Mouse (Mus musculus): ENCODE results near the gene Fbxo47.
"Not testable (repeated sequence)": the region's sequence is repeated elsewhere in the genome, so short reads cannot be mapped to it uniquely, and the experiment has no call there.

Fbxo47 gene

DNA sequence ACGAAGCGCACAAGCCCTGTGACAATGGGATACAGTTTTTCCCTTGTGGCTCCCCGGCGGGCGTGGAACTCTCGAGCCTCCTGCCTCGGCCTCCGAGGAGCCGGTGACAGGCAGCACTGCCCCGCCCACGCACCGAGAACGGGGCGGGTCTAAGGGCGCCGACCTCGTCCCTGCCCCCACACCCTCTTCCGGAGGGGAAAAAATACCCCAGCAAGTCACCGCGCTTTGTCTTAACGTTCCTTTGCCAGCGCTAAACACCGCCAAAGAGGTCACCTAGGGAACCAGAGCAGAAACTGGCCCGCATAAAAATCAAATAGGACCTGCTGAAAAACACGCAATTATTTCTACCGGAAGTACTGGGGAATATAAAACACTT is 424 bp downstream of the Fbxo47 start:
- no peak for DNase-seq (ENCODE audit: extremely low spot score, low read depth, low spot score)

DNA sequence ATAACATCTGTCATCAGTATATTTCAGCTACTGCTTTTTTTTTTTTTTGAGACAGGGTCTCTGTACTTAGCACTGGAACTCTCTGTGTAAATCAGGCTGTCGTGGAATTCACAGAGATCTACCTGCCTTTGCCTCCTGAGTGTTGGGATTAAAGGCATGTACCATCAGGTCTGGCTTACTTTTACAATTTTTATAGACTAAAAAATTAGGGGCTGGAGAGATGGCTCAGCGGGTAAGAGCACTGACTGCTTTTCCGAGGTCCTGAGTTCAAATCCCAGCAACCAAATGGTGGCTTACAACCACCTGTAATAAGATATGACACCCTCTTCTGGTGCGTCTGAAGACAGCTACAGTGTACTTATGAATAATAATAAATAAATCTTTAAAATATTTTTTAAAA is 3.6 kb downstream of the Fbxo47 start:
- no peak for DNase-seq (ENCODE audit: extremely low spot score, low read depth, low spot score)

DNA sequence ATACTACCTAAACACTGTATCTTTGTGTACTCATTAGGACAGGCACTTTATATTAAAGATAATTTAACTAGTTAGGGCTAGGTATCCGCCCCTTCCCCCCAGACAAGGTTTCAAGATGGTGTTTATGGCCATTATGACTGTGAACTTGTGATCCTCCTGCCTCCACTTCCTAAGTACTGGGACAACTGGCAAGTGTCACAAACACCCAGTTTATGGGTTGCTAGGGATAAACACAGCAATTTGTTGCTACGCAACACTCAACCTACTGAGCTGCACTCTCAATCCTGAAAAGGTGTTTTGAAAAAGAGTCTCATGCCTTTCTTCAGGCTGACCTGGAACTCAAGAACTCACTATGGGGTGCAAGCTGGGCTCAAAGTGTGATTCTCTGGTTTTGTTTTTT is 6.6 kb downstream of the Fbxo47 start:
- peak; percentile 74 for DNase-seq (ENCODE audit: extremely low spot score, low read depth, low spot score)

DNA sequence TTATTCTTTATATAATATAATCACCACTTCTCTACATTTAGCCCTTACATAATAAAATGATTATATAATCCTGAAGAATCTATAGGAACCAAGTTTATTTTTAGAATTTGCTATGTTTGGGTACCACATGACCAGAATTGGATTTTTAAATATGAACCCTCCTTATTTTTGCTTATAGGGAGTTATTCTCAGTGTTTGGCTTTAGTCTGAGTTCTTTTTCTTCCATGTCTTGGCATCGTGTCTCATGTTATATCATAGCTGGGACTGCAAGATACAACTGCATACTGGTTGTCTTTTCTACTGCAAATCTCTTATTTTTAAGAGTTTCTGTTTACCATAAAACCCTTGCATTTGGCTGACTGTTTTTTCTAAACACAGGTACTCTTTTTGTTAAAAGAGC is 9.6 kb downstream of the Fbxo47 start:
- no peak for DNase-seq (ENCODE audit: extremely low spot score, low read depth, low spot score)

DNA sequence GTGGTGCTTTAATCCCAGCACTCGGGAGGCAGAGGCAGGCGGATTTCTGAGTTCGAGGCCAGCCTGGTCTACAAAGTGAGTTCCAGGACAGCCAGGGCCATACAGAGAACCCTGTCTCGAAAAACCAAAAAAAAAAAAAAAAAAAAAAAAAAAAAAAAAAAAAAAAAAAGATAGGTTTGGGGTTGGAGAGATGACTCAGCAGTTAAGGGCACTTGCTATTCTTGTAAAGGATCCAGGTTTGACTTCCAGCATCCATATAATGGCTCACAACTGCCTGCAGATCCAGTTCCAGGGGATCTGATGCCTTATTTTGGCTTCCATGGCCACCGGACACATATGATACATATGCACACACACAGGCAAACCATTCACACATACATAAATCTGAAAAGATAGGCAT is 11.6 kb downstream of the Fbxo47 start:
- not testable (repeated sequence) for DNase-seq (ENCODE audit: extremely low spot score, low read depth, low spot score)

DNA sequence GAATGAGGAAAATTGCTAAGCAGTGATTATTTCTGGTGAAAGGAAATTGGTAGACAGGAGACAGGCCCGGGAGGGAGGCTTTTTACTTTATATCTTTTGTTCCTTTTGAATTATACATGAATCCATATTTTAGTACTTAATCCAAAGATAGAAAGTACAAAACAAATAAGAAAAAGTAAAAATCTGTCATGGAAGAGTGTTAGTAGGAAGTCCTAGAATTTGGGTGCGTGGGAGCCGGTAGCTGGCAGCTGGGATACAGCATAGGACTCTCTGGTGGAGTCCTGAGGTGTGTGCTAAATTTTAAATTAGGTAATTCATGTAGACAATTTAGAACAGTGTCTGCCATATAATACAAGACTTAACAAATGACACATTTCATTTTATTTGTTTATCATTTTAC is 16.4 kb downstream of the Fbxo47 start:
- no peak for DNase-seq (ENCODE audit: extremely low spot score, low read depth, low spot score)

DNA sequence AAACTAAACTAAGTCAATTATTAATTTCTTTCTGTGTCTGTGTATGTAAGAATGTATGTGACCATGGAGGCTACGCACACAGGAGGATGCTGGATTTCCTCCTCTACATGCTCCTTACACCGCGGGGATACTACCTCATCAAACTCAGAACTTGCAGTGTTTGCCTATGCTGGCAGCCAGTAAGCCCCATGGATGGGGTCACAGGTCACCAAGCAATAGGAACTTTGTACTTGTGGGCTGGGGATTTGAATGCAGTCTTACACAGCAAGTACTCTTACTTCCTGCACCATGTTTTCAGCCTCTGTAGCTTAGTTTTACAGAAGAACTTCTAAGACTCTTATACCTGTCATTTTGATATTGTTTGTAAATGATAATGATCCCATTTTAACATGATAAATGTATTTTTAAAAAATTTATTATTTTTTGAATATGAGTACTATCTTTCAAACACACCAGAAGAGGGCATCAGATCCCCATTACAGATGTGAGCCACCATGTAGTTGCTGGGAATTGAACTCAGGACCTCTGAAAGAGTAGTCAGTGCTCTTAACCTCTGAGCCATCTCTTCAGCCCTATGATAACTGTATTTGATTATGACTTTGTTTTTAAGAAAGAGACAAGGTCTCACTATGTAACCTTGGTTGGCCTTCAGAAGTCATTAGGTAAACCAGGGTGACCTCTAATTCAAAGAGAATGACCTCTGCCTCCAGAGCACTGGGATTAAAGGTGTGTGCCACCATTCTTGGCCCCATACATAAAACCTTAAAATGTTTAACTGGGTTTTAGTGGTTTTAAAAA is 17.7 kb downstream of the Fbxo47 start:
- DNase-seq (ENCODE audit: extremely low spot score, low read depth, low spot score): no peak

DNA sequence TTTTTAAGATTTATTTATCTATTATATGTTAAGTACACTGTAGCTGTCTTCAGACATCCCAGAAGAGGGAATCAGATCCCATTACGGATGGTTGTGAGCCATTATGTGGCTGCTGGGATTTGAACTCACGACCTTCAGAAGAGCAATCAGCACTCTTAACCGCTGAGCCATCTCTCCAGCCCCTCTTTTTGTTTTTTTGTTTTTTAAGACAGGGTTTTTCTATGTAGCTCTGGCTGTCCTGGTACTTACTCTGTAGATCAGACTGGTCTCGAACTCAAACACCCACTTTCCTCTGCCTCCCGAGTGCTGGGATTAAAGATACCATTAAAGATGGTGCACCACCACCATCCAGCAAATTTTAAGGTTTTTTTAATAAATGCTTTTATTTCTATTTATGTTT is 18.5 kb downstream of the Fbxo47 start:
- no peak for DNase-seq (ENCODE audit: extremely low spot score, low read depth, low spot score)

DNA sequence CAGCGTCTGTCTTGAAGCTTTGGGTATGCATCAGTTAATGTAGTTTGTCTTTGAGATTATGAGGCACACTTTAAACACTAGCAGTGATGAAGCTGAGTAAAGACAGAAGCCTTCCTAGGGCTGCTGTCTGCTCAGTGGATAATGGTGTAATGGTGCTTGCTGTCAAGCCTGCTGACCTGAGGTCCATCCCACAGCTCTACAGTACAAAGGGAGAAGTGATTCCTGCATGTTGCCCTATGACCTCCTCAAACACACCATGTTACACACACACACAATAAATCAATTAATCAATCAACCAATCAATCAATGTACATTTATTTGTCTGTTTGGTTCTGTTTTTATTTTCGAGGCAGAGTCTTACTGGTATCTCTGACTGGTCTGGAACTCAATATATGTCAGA is 21.8 kb downstream of the Fbxo47 start:
- no peak for DNase-seq (ENCODE audit: extremely low spot score, low read depth, low spot score)

DNA sequence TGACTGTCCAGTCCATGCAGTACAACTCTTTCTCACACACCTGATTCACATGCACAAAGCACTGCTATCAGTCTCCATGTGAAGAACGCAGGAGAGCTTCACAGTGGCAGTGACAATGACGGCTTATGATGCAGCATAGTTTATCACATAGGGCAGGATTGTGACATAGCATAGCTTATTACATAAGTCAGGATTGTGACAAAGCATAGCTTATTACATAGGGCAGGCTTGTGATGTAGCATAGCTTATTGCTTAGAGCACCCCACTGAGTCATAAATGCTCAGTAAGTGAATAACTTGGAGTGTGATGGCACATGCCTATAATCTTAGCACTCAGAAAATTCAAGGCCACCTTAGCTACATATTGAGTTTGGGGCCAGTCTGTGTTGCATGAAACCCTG is 28.5 kb downstream of the Fbxo47 start:
- DNase-seq (ENCODE audit: extremely low spot score, low read depth, low spot score): no peak

DNA sequence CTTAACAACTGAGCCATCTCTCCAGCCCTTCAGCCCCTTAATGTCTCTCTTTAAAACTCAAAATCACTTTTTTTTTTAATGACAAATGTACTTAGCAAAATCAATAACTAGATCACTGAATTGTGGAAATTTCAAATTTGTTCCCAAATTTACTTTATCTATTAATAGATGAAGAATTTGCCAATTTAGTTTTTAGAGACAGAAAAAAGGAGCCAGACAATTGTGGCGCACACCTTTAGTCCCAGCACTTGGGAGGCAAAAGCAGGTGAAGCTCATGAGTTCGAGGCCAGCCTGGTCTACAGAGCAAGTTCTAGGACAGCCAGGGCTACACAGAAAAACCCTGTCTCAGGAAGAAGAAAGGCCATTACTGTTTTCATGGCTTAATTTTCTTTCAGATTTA is 32.4 kb downstream of the Fbxo47 start:
- DNase-seq (ENCODE audit: extremely low spot score, low read depth, low spot score): no peak

DNA sequence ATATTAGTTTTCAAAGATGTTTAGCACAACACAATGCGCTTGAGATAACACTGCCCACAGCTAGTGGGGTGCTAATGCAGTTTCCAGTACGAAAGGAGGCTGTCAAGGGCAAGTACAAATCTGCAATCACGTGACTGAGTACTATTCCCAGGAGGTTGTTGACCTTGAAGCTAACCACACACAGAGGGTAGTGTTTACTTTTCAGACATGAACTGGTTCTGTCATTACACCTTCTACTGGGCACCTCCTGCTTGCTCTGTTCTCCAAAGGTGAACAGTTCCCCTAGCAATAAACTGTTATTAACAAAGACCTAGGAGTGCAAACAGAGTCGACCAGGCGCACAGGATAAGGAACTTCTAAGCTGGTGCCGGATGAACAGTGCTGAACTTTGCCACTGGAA is 33.6 kb downstream of the Fbxo47 start:
- DNase-seq (ENCODE audit: extremely low spot score, low read depth, low spot score): no peak

DNA sequence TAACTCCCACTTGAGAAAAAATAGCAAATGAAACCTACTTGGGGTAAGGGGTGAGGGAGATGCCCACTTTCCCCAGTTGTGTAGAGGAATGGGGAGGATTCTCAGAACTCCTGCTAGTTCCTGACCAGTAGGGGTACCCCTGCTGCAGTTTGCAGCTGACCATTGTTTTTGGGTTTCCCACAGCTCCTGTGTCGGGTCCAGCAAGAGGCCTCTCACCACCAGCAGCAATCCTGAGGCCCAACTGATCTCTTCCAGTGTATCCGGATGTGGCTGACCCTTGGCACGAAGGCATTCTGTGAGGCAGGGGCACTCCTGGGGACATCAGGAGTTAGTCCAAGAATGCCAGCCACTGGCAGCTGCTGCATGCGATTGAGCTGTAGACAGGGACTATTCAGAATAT is 42.0 kb downstream of the Fbxo47 start:
- DNase-seq (ENCODE audit: extremely low spot score, low read depth, low spot score): no peak

DNA sequence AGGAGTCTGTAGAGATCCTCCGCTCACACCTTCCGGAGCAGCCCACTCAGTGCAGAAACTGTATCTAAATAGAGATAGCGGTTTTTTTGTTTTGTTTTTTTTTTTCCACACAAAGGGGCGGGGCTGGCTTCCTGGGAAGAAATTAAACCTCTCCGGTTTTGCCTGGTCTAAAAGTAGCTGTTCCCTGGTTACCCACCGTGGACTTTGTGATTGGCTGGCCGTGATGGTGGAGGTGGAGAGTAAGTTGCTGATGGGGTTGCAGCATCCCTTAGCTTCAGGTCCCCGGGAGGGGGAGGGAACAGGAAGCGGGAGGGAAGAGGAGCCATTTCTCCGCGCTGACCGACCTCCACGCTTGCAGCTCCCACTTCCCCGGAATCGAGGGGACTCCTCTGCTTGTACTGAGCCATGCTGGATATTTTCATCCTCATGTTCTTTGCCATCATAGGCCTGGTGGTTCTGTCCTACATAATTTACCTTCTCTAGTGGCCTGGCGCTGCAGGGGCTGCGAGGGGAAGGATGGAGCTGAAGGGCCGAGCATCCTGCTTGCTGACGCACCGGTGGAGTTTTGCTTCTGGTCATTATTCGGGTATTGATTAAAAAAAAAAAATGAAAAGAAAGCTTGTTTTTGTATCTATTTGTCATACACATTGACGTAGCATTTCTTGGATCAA is 42.8 kb downstream of the Fbxo47 start:
- peak; percentile 66 for DNase-seq (ENCODE audit: extremely low spot score, low read depth, low spot score)

DNA sequence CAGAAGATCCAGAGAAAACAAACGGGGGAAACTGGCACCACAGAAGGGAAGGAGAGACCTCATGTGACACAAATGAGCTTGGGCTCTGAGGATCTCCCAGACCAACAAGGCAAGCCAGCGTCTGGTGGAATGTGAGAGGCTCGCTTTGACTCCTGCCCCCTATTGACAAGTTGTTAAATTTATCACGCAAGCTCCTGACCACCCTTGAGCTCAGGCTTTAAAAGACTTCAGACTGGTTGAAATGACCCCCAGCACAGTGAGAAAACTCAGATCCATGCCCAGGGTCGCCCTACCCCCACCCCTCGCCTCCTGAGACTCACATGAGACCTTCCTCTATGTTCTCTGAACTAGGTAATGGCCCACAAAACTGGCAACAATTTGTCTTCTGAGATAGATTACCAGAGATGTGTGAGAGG is 43.4 kb downstream of the Fbxo47 start, which contains the start of gene B230217C12Rik:
B230217C12Rik (plus strand) TSS at position 242 of the 416 bp plus-strand sequence.
- peak; percentile 44 for DNase-seq (ENCODE audit: extremely low spot score, low read depth, low spot score)

DNA sequence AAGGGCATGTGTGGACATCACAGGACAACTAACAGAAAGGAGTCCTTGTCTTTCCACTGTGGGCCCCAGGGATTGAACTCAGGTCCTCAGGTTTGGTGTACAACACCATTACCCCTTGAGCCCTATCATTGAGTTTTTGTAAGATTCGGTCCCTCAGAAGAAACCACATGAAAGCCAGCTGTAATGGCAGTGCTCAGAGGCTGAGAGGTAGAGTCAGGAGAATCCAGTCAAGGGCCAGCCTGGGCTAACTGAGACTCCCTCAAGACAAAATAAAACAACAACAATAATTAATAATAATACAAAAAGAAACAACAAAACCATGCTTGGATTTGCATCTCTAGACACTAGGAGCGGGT is 43.8 kb downstream of the Fbxo47 start:
- DNase-seq (ENCODE audit: extremely low spot score, low read depth, low spot score): no peak

DNA sequence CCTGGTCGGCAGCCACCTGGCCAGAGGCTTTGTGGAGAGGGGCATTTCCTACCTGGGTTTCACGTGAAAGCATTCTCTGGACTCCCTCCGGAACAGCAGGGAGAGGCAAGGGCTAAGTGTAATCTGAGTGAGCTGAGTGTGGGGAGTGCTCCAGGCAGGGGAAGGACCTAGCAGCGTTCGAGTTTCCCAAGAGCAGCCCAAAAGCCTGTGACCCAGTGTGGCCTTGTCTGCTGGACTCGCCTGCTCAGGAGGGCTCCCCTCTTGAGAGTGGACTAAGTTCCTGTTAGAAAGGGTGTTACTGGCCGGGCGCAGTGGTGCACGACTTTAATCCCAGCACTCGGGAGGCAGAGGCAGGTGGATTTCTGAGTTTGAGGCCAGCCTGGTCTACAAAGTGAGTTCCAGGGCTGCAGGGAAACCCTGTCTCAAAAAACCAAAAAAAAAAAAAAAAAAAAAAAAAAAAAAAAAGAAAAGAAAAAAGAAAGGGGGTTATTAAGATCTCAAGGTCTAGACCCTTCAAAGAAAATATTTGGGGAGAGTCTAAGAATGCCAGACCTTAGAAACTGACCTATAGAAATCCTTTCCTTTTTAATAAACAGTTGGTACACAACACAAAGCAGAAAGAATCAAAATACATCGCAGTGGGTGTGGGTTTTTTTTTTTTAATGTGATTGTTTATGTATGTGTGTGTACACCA is 44.4 kb downstream of the Fbxo47 start:
- DNase-seq (ENCODE audit: extremely low spot score, low read depth, low spot score): no peak

DNA sequence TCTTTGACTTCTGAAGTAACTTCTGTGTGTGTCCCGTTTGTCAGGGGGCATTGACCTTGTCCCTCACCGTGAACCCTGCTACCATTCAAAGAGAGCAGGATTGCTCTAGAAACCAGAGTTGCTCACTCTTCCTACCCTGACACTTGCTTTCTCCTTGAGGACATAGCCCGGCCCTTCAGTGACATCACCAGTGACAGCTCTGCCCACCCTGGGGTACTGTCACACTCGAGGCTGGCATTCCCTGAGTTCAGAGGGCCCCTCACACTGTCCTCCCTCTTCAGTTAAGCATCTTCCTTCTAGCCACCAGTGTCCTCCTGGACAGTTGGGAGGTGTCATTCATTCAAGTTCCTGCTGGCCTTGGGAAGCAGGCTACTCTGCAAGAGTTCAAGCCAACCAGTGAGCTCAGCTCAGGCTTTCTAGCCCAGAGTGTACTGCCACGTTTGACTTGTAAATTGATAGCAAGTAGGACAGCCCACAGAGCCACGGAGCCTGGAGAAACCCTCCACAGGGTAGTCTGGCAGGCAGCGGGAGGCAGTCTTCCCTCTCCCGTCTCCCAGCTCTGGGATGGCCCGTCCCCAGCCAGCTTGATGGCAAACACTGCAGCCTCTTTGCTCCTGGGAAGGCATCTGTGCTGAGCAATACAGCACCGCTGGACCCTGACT is 45.0 kb downstream of the Fbxo47 start:
- DNase-seq (ENCODE audit: extremely low spot score, low read depth, low spot score): no peak

DNA sequence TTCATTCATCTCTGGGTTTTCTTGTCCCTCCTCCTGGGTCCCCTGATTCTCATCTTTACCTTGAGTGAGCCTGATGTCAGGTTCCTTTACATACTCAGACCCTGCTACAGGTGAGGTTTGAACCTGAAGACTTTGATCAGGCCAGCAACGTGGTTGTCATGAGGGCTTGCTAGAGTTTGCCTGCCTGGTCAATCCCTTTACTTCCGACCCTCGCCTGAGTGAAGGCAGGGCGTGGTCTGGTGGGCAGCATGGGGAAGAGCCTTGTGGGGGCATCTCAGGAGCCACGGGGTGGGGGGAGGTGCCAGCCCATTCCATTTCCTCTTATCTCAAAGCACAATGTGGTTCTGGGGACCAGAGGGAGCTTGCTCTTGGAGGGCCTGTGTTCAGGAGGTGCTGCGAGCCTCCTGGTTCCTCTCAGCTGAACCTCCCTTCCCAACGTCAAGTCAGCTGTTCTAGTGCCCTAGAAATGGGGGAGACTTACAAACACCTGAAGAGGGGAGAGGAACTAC is 46.3 kb downstream of the Fbxo47 start:
- no peak for DNase-seq (ENCODE audit: extremely low spot score, low read depth, low spot score)

DNA sequence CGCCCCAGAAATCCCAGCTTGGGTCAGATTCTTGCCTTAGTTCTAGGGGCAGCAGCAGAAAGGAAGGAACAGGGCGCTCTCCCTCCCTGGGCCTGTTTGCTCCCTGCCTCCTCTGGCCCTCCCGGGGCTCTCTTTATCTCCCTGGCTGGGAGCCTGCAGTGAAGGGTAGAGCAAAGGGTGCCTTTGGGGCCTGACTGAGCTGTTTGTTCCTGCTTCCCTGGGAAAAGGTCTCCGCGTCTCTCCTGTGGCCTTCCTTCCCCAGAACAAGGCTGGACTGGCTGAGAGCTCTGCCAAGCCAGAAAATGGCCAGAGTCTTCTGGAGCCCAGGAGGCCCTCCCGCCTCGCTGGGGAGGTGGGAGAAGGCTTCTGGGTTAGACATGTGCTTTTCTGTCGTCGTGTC is 46.9 kb downstream of the Fbxo47 start:
- not testable (repeated sequence) for DNase-seq (ENCODE audit: extremely low spot score, low read depth, low spot score)

DNA sequence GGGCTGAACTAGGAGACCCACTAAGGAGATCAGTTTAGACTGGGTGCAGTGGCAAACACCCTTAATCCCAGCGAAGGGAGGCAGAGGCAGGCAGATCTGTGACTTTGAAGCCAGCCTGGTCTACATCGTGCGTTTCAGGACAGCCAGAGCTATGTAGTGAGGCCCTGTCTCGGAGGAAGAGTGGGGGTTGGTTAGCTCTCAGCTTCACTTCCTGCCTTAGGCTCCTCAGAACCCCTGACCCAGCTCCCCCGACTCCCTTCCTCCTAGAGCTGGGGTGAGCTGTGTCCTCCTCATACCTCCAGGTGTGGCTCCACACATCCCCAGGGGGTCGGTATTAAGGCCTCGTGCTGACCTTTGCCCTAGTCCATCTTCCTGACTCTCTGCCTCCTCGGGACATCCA is 47.4 kb downstream of the Fbxo47 start:
- DNase-seq (ENCODE audit: extremely low spot score, low read depth, low spot score): no peak

Measured in hindlimb bud, embryonic 11.5 days (tissue).